Mouse (Mus musculus) cerebellum, adult 18-20 months (tissue): ENCODE data around the gene Per2.

ENCODE experiments used
- DNase-seq, 2 experiments: peaks; one replicate each; pipeline ENCODE4 v3.0.0; 2021

Per2 gene

DNA sequence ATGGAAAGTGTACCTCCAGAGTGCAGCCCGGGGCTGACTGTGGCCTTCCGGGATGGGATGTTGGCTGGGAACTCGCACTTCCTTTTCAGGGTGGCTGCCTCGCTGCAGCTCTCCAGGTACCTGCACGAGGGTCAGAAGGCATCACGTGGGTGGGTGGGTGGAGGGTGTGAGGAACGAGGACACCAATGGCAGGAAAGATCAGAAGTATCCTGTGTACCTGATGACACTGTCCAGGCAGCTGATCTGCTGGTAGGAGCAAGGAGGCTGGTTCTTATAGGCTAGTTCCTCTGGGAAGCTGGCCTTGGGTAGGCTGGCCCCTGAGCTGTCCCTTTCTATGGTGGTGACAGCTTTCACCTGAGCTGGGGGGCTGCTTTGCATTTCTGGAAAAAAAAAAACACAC is 28.4 kb downstream of the Per2 start:
- no peak for DNase-seq

GRCm38 (mm10) chr1:91429212-91429611 is 29.9 kb downstream of the Per2 start:
- DNase-seq: no peak

DNA sequence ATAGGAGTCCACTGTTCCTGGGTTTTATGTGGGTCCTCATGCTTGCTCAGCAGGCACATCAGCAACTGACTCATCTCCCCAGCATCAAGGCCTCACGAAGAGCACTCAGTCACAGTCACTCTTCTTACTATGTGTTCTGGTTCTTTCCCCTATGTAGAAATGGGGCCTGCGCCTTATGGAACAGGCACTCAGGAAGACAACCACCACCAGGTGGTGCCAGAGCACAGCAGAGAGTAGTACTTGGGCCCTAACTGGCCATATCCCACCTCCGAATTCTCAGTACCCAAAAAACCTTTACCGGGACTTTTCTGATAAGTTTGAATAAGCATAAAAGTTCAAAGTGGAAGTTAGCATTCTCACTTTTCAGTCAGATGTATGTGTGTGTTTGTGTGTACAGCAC is 30.5 kb downstream of the Per2 start:
- DNase-seq: peak; percentile 77 to 79

DNA sequence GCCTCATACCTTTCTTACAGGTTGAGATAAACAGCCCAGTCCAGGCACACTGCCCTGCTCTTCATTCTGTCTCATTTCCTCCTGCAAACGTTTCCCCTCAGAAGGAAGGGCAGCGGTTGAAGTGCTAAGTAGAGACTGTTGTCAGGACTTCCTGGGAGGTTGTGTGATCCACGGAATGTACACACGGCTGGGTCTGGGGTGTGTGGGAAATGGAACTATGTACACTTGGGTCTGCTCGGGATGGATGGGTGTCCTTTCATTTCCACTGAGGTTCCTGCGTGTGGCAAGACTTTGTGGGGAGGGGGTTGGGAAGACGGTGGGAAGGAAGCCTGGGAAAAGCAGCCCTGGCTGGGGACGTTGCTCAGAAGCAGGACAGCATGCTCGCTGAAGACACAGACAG is 32.7 kb downstream of the Per2 start:
- no peak for DNase-seq

DNA sequence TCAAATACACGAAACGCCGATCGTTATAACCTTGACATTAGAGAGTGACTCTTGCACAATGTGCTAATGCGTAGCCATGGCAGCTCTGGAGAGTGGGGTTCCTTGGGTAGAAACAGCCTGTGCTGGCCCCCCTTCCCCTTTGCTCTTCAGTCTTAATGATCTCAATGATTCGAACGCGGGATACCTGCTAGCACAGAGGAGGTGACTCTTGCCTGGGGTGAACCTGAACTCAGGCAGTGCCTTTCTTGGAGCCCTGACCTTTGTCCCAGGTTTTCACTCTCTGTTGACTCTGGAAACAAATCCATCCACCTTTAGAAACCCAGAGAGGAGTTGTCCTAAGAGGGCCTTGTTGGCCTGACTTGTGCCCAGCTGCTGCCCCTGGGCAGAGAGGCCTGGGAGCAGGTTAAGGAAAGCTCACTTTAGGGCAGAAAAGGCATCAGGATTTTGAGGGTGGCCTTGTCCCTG is 38.5 kb downstream of the Per2 start:
- DNase-seq: no peak

GRCm38 (mm10) chr1:91419862-91420600 is 39.1 kb downstream of the Per2 start:
- DNase-seq: no peak

- no peak for DNase-seq
Observed at GRCm38 (mm10) chr1:91417991-91418390, 41.1 kb downstream of the Per2 start.

DNA sequence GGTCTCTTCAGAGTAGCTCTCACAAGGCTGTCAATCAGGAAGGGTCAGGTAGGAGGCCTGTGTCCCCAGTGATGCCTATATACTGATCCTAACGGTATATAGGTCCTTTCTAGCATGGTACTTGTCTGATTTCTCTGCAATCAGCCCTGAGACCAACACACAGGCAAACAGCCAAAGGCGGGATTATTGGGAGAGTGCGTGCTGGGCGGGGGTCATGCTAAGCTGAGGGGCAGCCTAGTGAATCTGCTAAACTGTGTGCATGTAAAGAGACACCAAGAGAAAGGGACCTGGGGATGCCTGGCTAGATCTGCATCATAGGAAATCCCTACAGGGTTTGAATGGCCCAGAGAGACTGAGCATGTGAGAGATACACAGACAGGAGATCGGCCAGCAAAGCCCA is 43.8 kb downstream of the Per2 start:
- DNase-seq: no peak

GRCm38 (mm10) chr1:91414903-91415302 is 44.2 kb downstream of the Per2 start:
- DNase-seq: no peak

DNA sequence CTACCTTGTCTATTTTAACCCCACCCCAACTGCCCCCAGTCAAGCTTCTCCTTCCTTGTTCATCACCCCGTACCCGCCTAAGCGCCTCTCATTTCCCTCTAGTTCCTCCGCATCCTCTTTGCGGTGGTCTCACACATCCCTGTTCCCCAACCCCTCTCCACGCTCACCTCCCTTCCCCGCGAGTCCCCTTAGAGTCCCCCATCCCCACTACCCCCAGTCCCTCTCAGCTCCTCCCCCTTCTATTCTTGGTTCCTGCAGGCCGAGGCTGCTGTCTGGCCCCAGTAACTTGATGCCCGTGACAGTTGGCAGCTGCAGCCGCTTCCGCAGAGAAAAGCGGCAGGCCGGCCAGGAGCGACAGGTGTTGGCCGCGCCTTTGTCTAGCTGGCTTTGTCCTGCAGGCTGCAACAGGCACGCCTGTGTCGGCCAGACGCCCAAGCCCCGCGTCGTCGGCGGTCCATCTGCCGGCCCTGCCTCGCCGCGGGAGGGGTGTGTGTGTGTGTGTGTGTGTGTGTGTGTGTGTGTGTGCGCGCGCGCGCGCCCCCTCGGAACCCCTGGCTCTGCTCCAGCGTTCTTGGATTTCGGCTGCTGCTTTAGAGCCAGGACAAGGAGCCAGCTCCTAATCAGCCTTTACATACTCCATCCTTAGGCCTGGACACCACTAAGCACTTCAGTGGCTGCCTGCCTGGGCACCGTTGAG is 45.1 kb downstream of the Per2 start, which contains the start of gene Hes6:
TSS of gene Hes6 (minus strand) at position 141 of the 697 bp plus-strand sequence.
- DNase-seq: peak; percentile 78 to 84

GRCm38 (mm10) chr1:91413536-91413897 is 45.6 kb downstream of the Per2 start:
- DNase-seq: no peak

DNA sequence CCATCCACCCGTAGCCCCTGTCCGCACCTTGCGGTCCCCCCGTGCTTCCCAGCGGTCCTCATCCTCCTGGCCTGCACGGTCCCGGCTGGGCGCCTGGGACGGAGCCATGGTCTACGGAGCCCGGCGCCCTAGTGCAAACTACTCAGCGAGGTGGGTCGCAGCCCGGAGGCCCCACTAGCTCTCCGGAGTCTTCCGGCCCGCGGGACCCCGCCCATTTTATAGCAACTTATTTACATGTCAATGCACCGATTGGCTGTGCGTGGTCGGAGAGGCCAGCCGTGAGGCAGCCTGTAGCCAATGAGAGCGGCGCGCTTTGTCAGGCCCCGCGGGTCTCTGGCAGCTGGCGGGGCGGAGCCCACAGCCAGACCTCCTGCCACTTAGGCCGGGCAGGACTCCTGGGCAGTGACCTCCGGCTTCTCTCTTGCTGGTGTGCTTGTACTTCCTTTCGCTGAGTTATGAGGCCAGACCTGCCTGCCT is 46.1 kb downstream of the Per2 start:
- DNase-seq: peak; percentile 91 to 95

GRCm38 (mm10) chr1:91412286-91413029 is 46.7 kb downstream of the Per2 start:
- peak; percentile 37 to 51 for DNase-seq

- peak in 1 of 2 experiments; percentile 36 for DNase-seq
Observed at GRCm38 (mm10) chr1:91411631-91412285, 47.4 kb downstream of the Per2 start.

DNA sequence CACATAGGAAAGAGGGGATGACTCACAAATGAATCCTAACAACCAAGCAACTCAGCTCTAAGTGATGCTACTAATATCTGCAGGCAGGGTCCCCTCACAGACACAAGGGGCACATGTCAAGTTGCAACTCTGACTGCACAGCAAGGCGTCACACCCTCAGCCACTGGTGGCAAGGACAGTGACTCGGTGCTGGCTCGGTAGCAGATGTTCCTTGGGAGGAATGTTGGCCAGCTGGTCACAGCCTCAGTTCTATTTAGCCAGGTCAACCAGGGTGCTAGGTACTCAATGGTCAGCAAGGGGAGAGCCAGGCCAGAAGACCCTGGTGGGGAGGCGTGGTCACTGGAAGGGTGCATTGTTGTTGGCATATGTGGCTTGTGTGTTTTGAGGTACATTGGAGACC is 51.3 kb downstream of the Per2 start:
- DNase-seq: no peak

DNA sequence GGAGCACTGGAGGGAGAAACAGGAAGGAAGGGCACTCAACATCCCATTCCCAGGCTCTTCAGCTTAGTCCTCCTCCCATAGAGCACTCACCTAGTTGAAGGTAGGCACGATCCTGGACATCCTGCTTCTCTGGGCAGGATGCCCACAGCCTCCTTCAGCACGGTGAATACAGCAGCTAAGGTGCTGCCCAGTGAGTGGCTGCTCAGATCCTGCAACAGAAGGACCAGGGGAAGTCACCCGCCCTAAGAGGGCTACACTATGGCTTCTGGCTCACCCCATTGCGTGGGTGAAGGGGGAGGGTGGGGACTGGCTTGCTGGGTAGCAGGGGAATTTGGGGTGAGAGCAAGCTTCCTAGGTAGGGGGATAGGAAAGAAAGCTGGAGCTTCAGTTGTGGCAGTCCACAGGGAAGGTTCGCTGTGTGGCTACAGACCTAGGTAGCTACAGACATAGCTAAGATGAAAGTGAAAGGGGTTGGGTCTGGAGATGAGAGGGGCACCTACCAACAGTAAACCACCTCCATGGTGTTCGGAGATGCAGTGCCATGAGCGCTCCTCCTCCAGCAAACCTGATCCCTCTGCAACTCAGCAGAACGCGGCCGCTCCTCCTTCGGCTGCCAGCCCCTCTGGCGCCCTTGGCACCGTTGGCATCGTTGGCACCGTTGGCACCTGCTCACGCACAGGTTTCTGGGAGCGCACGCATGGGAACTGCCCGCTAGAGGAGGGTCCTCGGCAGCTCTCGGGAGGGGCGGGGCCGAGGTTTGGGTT is 53.5 kb downstream of the Per2 start:
- peak; percentile 86 for DNase-seq

- DNase-seq: no peak
Observed at GRCm38 (mm10) chr1:91404976-91405375, 54.1 kb downstream of the Per2 start.

GRCm38 (mm10) chr1:91398260-91399062 is 60.7 kb downstream of the Per2 start, which contains the start of gene Ilkap:
TSS of gene Ilkap (minus strand) at chr1:91398815.
- DNase-seq: peak; percentile 83 to 90

DNA sequence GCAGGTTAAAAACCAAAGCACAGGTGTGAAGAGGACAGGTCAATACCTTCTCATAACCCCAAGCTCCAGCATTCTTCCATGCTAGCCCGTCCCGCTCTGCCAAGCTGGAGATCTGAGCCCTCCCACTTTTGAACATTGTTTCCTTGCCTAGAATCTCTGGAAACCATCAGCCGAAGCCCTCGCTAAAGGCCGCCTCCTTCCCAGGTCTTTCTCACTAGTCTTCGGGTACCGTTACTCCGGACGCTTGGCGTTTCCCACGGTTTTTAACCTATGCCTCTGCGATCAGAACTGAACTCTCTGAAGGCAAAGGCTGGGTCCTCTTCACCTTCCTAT is 61.2 kb downstream of the Per2 start:
- peak in 1 of 2 experiments; percentile 21 for DNase-seq

- DNase-seq: no peak
Observed at GRCm38 (mm10) chr1:91390369-91390768, 68.8 kb downstream of the Per2 start.

DNA sequence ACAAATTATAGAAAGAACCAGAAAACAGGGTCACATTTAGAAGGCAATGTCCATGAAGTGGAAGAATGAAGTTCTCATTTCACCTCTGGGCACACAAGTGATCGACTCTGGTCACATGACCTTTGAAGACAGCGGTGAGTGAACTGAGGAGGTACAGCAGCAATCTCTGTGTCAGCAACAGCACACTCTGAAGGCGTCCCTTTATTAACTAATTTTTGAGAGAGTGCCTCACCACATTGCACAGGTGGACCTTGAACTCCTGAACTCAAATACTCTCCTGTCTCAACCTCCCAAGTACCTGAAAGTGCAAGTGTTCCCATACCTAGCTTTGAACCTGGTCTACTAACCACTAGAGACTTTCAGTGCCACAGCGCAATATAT is 78.0 kb downstream of the Per2 start:
- DNase-seq: no peak
